Mouse (Mus musculus) heart, embryonic 13.5 days (tissue): ENCODE measurements around the gene Akap5. TPM values are rescaled to one million over a fixed set of nuclear protein-coding genes. Genes with fewer than 3 reads are reported as not detected.

Experiments
- ATAC-seq: fragments of 200-750 bp; cut with Nextera tagmentation; 2 replicates; pipeline ENCODE4 v1.8.0; 2017; ENCODE audit warnings: moderate TSS enrichment; ENCODE audit not compliant: insufficient number of reproducible peaks, low FRiP score, low TSS enrichment; ENCODE audit errors: extremely low read depth
- H3K27ac ChIP-seq: fragments of 300-500 bp; sonication (generic); replicated peaks from 2 replicates; pipeline ENCODE4 v1.5.1; 2015; ENCODE audit warnings: moderate library complexity, mild to moderate bottlenecking, inconsistent platforms
- H3K27me3 ChIP-seq: fragments of 300-500 bp; sonication (generic); replicated peaks from 2 replicates; pipeline ENCODE4 v1.6.1; 2015; ENCODE audit warnings: mild to moderate bottlenecking, inconsistent platforms
- H3K36me3 ChIP-seq: fragments of 300-500 bp; sonication (generic); 2 replicates; pipeline ENCODE4 v1.6.1; 2015; ENCODE audit warnings: mild to moderate bottlenecking, inconsistent platforms
- H3K4me1 ChIP-seq: fragments of 300-500 bp; sonication (generic); 2 replicates; pipeline ENCODE4 v1.6.1; 2015; ENCODE audit warnings: inconsistent platforms
- H3K4me2 ChIP-seq: fragments of 300-500 bp; sonication (generic); 2 replicates; pipeline ENCODE4 v1.6.1; 2015; ENCODE audit warnings: inconsistent platforms, mild to moderate bottlenecking, moderate library complexity
- H3K4me3 ChIP-seq: fragments of 300-500 bp; sonication (generic); 2 replicates; pipeline ENCODE4 v1.5.1; 2015; ENCODE audit warnings: moderate library complexity, mild to moderate bottlenecking, inconsistent platforms
- H3K9ac ChIP-seq: fragments of 300-500 bp; sonication (generic); 2 replicates; pipeline ENCODE4 v1.6.1; 2015; ENCODE audit warnings: inconsistent platforms, mild to moderate bottlenecking, moderate library complexity
- H3K9me3 ChIP-seq: fragments of 300-500 bp; sonication (generic); 2 replicates; pipeline ENCODE4 v1.6.1; 2016; ENCODE audit warnings: inconsistent platforms
- WGBS: fragments of 180-500 bp; shearing (Covaris S2); methylation state at CpG from one replicate; pipeline ENCODE4 v1.1.7; 2015; ENCODE audit warnings: mixed read lengths; 5-methylcytosine and 5-hydroxymethylcytosine counted together
- polyA plus RNA-seq: library from polyadenylated mRNA; unstranded; fragments of >200 nt; fragmentation: Nextera tagmentation; extraction: Ambion mirVana; gene quantifications from 2 replicates; pipeline ENCODE4 v1.2.1, GENCODE M21; 2015

Gene Akap5
- polyA plus RNA-seq, 1 experiment from 2014 or later = 4.4 TPM

DNA sequence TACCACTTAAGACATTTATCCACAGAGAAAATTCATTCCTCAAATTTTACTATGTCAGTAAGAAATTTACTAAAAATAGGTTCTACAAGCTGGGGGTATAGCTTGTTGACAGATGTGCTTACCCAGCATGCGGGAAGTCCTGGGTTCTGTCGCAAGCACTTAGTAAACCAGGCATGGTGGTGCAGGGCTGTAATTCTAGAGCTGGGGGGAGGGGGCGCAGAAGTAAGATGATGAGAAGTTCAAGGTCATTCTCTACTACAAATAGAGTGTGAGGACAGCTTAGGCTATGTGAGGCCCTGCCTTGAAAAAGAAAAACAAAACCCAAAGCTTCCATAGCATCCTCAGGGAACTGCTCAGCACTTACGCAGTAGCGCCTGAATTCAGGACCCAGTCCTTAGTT is 53.9 kb downstream of the Akap5 start:
- H3K36me3 ChIP-seq = peaks cover 11% of the 10 kb centered on the region
- ATAC-seq = no peak
- WGBS = 60% methylated on average over 5 of the region's 5 CpGs
- H3K9me3 ChIP-seq = no peaks in the 10 kb centered on the region
- no peak overlapping the region for H3K4me3 ChIP-seq
- H3K27ac ChIP-seq = peak overlapping the region; percentile 78
- peak overlapping the region; percentile 16; the same call in 1 of the 2 replicates for H3K4me2 ChIP-seq
- H3K4me1 ChIP-seq = peaks cover 70% of the 10 kb centered on the region
- no peaks in the 10 kb centered on the region for H3K27me3 ChIP-seq
- no peak overlapping the region for H3K9ac ChIP-seq

DNA sequence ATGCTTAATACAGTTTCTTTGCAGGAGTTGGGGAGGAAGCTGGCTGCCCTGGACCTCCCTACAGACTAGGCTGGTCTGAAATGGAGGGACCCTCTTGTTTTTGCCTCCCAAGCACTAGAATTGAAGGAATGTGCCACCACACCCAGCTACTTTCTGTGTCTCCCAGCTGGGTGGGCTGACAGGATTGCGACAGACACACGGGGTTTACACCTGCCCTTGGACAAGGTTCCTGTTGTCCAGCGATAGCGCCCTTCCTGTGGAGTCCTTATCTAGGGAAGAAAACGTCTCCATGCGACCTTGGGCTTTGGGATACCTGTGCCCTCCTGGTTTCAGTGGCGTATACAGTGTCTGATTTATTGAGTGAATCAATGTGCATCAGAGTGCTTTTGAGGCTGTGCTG is 55.5 kb downstream of the Akap5 start:
- ATAC-seq = no peak
- WGBS = 57% methylated on average over 7 of the region's 7 CpGs
- Histone ChIP-seq H3K27ac (peak overlapping the region; percentile 34), H3K4me2 (no peak overlapping the region), H3K9ac (no peak overlapping the region), H3K9me3 (no peaks in the 10 kb centered on the region), H3K4me1 (peaks cover 54% of the 10 kb centered on the region), H3K36me3 (peaks cover 17% of the 10 kb centered on the region), H3K27me3 (no peaks in the 10 kb centered on the region), H3K4me3 (no peak overlapping the region)

Other genes with a start within 250 kb of the Akap5 start
- gene Esr2, start 147.6 kb upstream of the Akap5 start, polyA plus RNA-seq = 0.32 and 0.42 TPM in 2 replicates
- gene Tex21, start 78.1 kb upstream of the Akap5 start, polyA plus RNA-seq = 0.22 and 0.35 TPM in 2 replicates
- gene Mthfd1, start 69.6 kb upstream of the Akap5 start, polyA plus RNA-seq = 40.1 and 41.0 TPM in 2 replicates
- gene Zbtb25, start 44.7 kb downstream of the Akap5 start, polyA plus RNA-seq = 11.8 and 13.2 TPM in 2 replicates
- 6.3 and 6.4 TPM in 2 replicates for gene Zbtb1, start 45.4 kb downstream of the Akap5 start, polyA plus RNA-seq
- gene Hspa2, start 79.3 kb downstream of the Akap5 start, polyA plus RNA-seq = 15.1 and 15.5 TPM in 2 replicates
- gene Ppp1r36, start 92.6 kb downstream of the Akap5 start, polyA plus RNA-seq = 2.0 and 3.1 TPM in 2 replicates
- gene Plekhg3, start 206.0 kb downstream of the Akap5 start, polyA plus RNA-seq = 6.5 and 7.2 TPM in 2 replicates